Mouse (Mus musculus) E14TG2a.4 (cell line): ENCODE measurements at regions not wholly inside any gene's neighbourhood (a gene's known extent, or its start where the extent isn't known, plus 50 kb on each side); places are given as distances from the start of the nearest gene placed in this dataset.

Source experiments
- CTCF ChIP-seq: conservative IDR thresholded peaks from 2 replicates; pipeline ENCODE4 v1.5.1; 2014; ENCODE audit warnings: low read length
- NANOG ChIP-seq: IDR thresholded peaks from 2 replicates; pipeline ENCODE4 v1.6.1; 2014; ENCODE audit warnings: borderline replicate concordance, low read length, mixed read lengths
- POU5F1 ChIP-seq: IDR thresholded peaks from 2 replicates; pipeline ENCODE4 v1.6.1; 2014; ENCODE audit warnings: low read length, borderline replicate concordance

DNA sequence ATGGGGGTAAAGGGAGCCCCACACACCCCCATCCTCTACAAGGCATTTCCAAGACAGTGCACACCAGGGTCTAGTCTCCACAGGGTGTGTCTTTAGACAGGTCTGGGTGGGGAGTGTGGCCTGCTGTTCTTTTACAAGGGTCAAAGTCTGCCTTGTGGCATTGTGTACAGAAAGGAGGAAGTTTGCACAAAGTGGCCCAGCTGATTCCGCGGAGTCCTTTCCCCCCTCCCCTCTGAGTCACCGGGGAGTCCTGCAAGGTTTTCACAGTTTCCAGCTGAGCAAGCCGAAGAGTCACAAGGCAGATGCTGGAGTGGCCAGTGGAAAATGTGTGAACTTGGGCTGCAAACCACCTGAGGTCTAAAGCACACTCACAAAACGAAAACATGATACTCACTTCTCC lies 65.4 kb downstream of the Dyrk2 start:
- TF ChIP-seq CTCF (no peak), NANOG (no peak), POU5F1 (no peak)
